Mouse (Mus musculus) hindbrain, embryonic 14.5 days (tissue): ENCODE data around the gene Krt32. TPM values are rescaled to one million over a fixed set of nuclear protein-coding genes. Genes with fewer than 3 reads are reported as not detected.

Experiments used
- ATAC-seq: fragments of 200-750 bp; cut with Nextera tagmentation; 2 replicates; pipeline ENCODE4 v1.8.0; 2017; ENCODE audit warnings: moderate number of reproducible peaks, mild to moderate bottlenecking, moderate TSS enrichment, moderate library complexity; ENCODE audit not compliant: low FRiP score
- DNase-seq: peaks from one replicate; pipeline ENCODE4 v3.0.0-alpha.2; 2015; ENCODE audit warnings: low spot score
- H3K27ac ChIP-seq: fragments of 300-500 bp; sonication (generic); 2 replicates; pipeline ENCODE4 v1.5.1; 2014; ENCODE audit warnings: mild to moderate bottlenecking, moderate library complexity
- H3K27me3 ChIP-seq: fragments of 300-500 bp; sonication (generic); 2 replicates; pipeline ENCODE4 v1.6.1; 2014; ENCODE audit warnings: mild to moderate bottlenecking, low read length, mixed read lengths; ENCODE audit not compliant: control insufficient read depth, insufficient read depth
- H3K36me3 ChIP-seq: fragments of 300-500 bp; sonication (generic); replicated peaks from 2 replicates; pipeline ENCODE4 v1.6.1; 2014; ENCODE audit not compliant: control insufficient read depth, insufficient read depth
- H3K4me1 ChIP-seq: fragments of 300-500 bp; sonication (generic); replicated peaks from 2 replicates; pipeline ENCODE4 v1.6.1; 2014; ENCODE audit warnings: antibody characterized with exemption, low read length, mixed read lengths; ENCODE audit not compliant: control insufficient read depth, insufficient read depth
- H3K4me2 ChIP-seq: fragments of 300-500 bp; sonication (generic); replicated peaks from 2 replicates; pipeline ENCODE4 v1.6.1; 2014; ENCODE audit warnings: mild to moderate bottlenecking, moderate library complexity
- H3K4me3 ChIP-seq: fragments of 300-500 bp; sonication (generic); replicated peaks from 2 replicates; pipeline ENCODE4 v1.5.1; 2014; ENCODE audit warnings: mild to moderate bottlenecking, low read length
- H3K9ac ChIP-seq: fragments of 300-500 bp; sonication (generic); 2 replicates; pipeline ENCODE4 v1.6.1; 2014
- H3K9me3 ChIP-seq: fragments of 300-500 bp; sonication (generic); 2 replicates; pipeline ENCODE4 v1.6.1; 2016; ENCODE audit warnings: low read length; ENCODE audit not compliant: control insufficient read depth
- WGBS: fragments of 180-500 bp; shearing (Covaris S2); extraction: QIAGEN DNeasy Blood & Tissue Kit; methylation state at CpG from one replicate; pipeline ENCODE4 v1.1.7; 2014; 5-methylcytosine and 5-hydroxymethylcytosine counted together
- polyA plus RNA-seq: library from polyadenylated mRNA; unstranded; fragments of >200 nt; fragmentation: Nextera tagmentation; extraction: Ambion mirVana; gene quantifications from 2 replicates; pipeline ENCODE4 v1.2.1, GENCODE M21; 2014

Krt32 gene
- not detected in 2 replicates for polyA plus RNA-seq

- H3K27me3 ChIP-seq: no peaks in the 10 kb centered on the region
- H3K4me1 ChIP-seq: no peaks in the 10 kb centered on the region
- no peaks in the 10 kb centered on the region for H3K36me3 ChIP-seq
- no peak within 1 kb of the TSS for H3K4me2 ChIP-seq
- no peaks in the 10 kb centered on the region for H3K9me3 ChIP-seq
- ATAC-seq (no peak), DNase-seq (no peak)
- H3K9ac ChIP-seq: no peak within 1 kb of the TSS
- H3K27ac ChIP-seq: no peak within 1 kb of the TSS
- WGBS: 94% methylated on average over 10 of the region's 10 CpGs
- H3K4me3 ChIP-seq: no peak within 1 kb of the TSS
Observed at GRCm38 (mm10) chr11:100087861-100088260, at the start of gene Krt32. Krt32 (minus strand) TSS chr11:100088226.

- Histone ChIP-seq H3K27ac (no peak overlapping the region), H3K4me1 (peaks cover 8% of the 10 kb centered on the region; the same call in 1 of the 2 replicates), H3K4me2 (no peak overlapping the region), H3K27me3 (no peaks in the 10 kb centered on the region), H3K9me3 (no peaks in the 10 kb centered on the region), H3K9ac (no peak overlapping the region), H3K36me3 (no peaks in the 10 kb centered on the region), H3K4me3 (no peak overlapping the region)
- ATAC-seq: no peak
- no peak for DNase-seq
- WGBS: 25% methylated on average over 5 of the region's 5 CpGs
Observed at GRCm38 (mm10) chr11:100137693-100138092, 49.7 kb upstream of the Krt32 start.

- Histone ChIP-seq H3K4me3 (no peak overlapping the region), H3K9me3 (no peaks in the 10 kb centered on the region), H3K36me3 (no peaks in the 10 kb centered on the region), H3K4me2 (no peak overlapping the region), H3K4me1 (peaks cover 8% of the 10 kb centered on the region; the same call in 1 of the 2 replicates), H3K27ac (no peak overlapping the region), H3K9ac (no peak overlapping the region), H3K27me3 (no peaks in the 10 kb centered on the region)
- WGBS: 39% methylated on average over 5 of the region's 5 CpGs
- ATAC-seq (no peak), DNase-seq (no peak)
Observed at GRCm38 (mm10) chr11:100136559-100136958, 48.5 kb upstream of the Krt32 start.

GRCm38 (mm10) chr11:100135731-100136130 is 47.7 kb upstream of the Krt32 start, which contains the start of gene Krt15:
Krt15 (minus strand) TSS chr11:100135928.
- Histone ChIP-seq H3K4me2 (no peak within 1 kb of the TSS), H3K4me1 (peaks cover 8% of the 10 kb centered on the region; the same call in 1 of the 2 replicates), H3K9ac (no peak within 1 kb of the TSS), H3K27me3 (no peaks in the 10 kb centered on the region), H3K36me3 (no peaks in the 10 kb centered on the region), H3K4me3 (no peak within 1 kb of the TSS), H3K27ac (no peak within 1 kb of the TSS), H3K9me3 (no peaks in the 10 kb centered on the region)
- ATAC-seq (no peak), DNase-seq (no peak)
- WGBS: 72% methylated on average over 7 of the region's 7 CpGs

DNA sequence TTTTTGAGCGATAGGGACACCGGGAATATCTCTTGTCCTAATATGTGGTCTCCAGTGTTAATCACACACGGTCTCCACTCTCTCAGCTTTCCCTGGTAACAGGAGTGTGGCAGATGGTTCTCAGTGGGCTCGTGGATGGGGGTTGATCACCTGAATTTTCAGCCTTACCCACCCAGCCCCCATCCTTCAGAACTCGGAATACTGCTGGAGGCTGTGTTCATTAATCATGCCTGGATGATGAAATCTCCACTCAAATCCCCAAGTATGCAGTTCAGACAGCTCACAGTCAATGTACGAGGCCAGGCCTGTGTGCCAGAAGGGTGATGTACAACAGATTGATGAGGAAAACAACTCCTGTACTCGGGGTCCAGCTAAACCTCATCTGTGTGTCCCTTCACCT is 36.9 kb upstream of the Krt32 start:
- DNase-seq (no peak), ATAC-seq (no peak)
- no peak overlapping the region for H3K4me3 ChIP-seq
- H3K27me3 ChIP-seq: no peaks in the 10 kb centered on the region
- H3K4me2 ChIP-seq: no peak overlapping the region
- no peaks in the 10 kb centered on the region for H3K9me3 ChIP-seq
- H3K4me1 ChIP-seq: no peaks in the 10 kb centered on the region
- no peak overlapping the region for H3K27ac ChIP-seq
- no peaks in the 10 kb centered on the region for H3K36me3 ChIP-seq
- no peak overlapping the region for H3K9ac ChIP-seq
- WGBS: 75% methylated on average over 7 of the region's 7 CpGs

DNA sequence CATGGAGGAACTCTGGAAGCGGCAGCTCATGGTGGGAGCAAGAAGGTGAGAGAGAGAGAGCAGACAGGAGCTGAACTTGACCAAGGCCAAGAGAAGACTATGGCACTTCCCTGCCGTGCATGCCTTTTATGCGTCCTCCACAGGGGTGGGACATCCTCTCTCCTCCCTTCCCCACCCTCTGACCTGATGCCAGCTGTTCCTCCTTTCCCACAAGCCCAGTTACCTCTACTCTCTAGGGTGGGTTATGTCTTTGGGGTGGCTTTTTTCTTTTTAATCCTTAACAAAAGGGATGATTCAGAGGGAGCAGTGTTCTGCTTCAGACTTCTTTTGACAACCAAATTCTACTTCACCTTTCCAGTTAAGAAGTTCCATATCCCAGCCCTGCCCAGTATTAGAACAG is 33.4 kb upstream of the Krt32 start, which contains the start of gene Krt13:
TSS of gene Krt13 (minus strand) at position 101 of the 400 bp plus-strand sequence.
- no peaks in the 10 kb centered on the region for H3K36me3 ChIP-seq
- no peak within 1 kb of the TSS for H3K9ac ChIP-seq
- H3K9me3 ChIP-seq: no peaks in the 10 kb centered on the region
- ATAC-seq: no peak
- no peak within 1 kb of the TSS for H3K4me2 ChIP-seq
- no peak within 1 kb of the TSS for H3K4me3 ChIP-seq
- no peaks in the 10 kb centered on the region for H3K27me3 ChIP-seq
- H3K4me1 ChIP-seq: no peaks in the 10 kb centered on the region
- WGBS: 75% methylated on average over 3 of the region's 3 CpGs
- no peak within 1 kb of the TSS for H3K27ac ChIP-seq
- no peak for DNase-seq

DNA sequence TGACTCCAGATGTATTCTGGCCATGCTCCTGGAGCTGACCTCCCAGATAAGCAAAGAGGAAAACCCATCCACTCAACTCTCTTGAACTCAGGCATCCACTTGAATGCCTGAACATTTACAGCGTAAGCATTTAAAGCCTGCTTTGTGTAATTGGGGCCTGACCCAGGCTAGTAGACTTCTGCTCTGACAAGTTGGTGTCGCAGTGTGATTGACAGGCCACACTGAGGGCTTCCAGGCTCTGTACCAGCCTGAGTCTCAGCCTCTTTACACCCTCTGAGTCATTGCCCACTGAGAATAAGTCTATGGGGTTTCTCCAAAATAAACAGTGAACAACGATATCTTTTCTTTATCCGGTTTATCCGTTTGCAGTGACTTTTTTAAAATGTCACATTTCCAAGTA is 32.3 kb upstream of the Krt32 start:
- Histone ChIP-seq H3K36me3 (no peaks in the 10 kb centered on the region), H3K27ac (no peak overlapping the region), H3K27me3 (no peaks in the 10 kb centered on the region), H3K4me3 (no peak overlapping the region), H3K9ac (no peak overlapping the region), H3K9me3 (no peaks in the 10 kb centered on the region), H3K4me1 (no peaks in the 10 kb centered on the region), H3K4me2 (no peak overlapping the region)
- WGBS: 92% methylated on average over 5 of the region's 5 CpGs
- no peak for DNase-seq
- no peak for ATAC-seq

- 72% methylated on average over 2 of the region's 2 CpGs for WGBS
- H3K36me3 ChIP-seq: no peaks in the 10 kb centered on the region
- H3K4me3 ChIP-seq: no peak overlapping the region
- no peak overlapping the region for H3K9ac ChIP-seq
- no peak for DNase-seq
- H3K4me1 ChIP-seq: no peaks in the 10 kb centered on the region
- ATAC-seq: no peak
- H3K9me3 ChIP-seq: no peaks in the 10 kb centered on the region
- H3K27ac ChIP-seq: no peak overlapping the region
- H3K27me3 ChIP-seq: no peaks in the 10 kb centered on the region
- no peak overlapping the region for H3K4me2 ChIP-seq
Observed at GRCm38 (mm10) chr11:100113742-100114029, 25.7 kb upstream of the Krt32 start.

- Histone ChIP-seq H3K27ac (no peak overlapping the region), H3K4me3 (no peak overlapping the region), H3K4me2 (no peak overlapping the region), H3K9ac (no peak overlapping the region), H3K9me3 (no peaks in the 10 kb centered on the region), H3K4me1 (no peaks in the 10 kb centered on the region), H3K36me3 (no peaks in the 10 kb centered on the region), H3K27me3 (no peaks in the 10 kb centered on the region)
- DNase-seq: no peak
- 83% methylated on average over 11 of the region's 11 CpGs for WGBS
- no peak for ATAC-seq
Observed at GRCm38 (mm10) chr11:100112935-100113741, 25.1 kb upstream of the Krt32 start.
